Mouse (Mus musculus): ENCODE measurements around the gene Zfp637. TPM values are rescaled to one million over a fixed set of nuclear protein-coding genes. Genes with fewer than 3 reads are reported as not detected.

Zfp637 gene
- polyA plus RNA-seq (2015; fragmentation: Nextera tagmentation; extraction: Ambion mirVana), result 216 and 224 TPM in 2 replicates

DNA sequence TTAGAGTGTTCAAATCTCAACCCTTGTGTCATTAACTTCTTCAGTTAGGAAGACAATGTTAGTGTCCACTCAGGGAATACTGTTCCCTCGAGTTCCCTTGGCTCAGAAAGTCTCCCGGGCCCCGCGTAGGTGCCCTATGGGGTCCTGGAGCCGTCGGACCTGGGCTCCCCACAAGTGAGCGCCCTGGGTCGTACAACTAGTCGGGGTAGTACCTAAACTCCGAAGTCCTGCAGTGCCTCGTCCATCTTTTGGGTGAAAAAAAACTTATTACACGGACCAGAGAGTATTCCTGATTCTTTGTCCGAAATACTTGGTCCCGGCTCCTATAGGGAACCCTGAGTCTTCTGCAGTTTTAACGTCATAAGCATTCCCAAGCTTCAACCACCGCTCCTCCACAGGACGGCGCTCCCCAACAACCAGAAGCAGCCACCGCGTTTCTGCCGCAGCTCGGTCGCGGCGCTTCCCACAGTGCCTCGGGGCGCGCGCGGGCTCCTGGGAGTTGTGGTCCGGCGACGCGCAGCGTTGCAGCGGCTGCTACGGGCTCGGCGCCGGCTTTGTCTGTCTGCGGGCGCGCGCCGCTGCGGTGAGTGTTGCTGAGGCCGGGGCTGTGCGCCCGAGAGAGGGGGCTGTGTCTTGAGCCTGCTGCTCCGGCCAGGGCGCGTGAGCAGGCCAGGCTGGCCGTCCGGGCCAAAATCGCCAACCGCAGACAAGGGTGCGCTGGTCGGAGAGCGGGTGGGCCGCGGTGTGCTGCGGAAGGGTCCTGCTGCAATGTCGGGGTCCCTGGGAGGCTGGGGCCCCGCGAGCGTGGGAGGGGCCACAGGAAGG, at the start of gene Zfp637:
Gene Zfp637 (plus strand): TSS at position 495 of the 825 bp plus-strand sequence.
- Histone ChIP-seq H3K9ac (replicated peaks) (peak within 1 kb of the TSS; percentile 100), H3K4me3 (peak within 1 kb of the TSS; percentile 78), H3K27ac (replicated peaks) (peak within 1 kb of the TSS; percentile 95), H3K27me3 (no peaks in the 10 kb centered on the region), H3K4me2 (replicated peaks) (peak within 1 kb of the TSS; percentile 76), H3K36me3 (peaks cover 30% of the 10 kb centered on the region), H3K4me1 (peaks cover 16% of the 10 kb centered on the region), H3K9me3 (no peaks in the 10 kb centered on the region)
- peak; percentile 98 for ATAC-seq (replicated peaks)
- under 1% methylated on average over 66 of the region's 66 CpGs for WGBS

GRCm38 (mm10) chr6:117795251-117795650, 45.7 kb upstream of the Zfp637 start:
- H3K4me2 ChIP-seq (replicated peaks), result no peak overlapping the region
- H3K27me3 ChIP-seq, result no peaks in the 10 kb centered on the region
- H3K9ac ChIP-seq (replicated peaks), result no peak overlapping the region
- no peaks in the 10 kb centered on the region for H3K4me1 ChIP-seq
- no peak overlapping the region for H3K27ac ChIP-seq (replicated peaks)
- WGBS, result 94% methylated on average over 3 of the region's 3 CpGs
- ATAC-seq (replicated peaks), result no peak
- no peaks in the 10 kb centered on the region for H3K9me3 ChIP-seq
- no peak overlapping the region for H3K4me3 ChIP-seq
- H3K36me3 ChIP-seq, result no peaks in the 10 kb centered on the region

DNA sequence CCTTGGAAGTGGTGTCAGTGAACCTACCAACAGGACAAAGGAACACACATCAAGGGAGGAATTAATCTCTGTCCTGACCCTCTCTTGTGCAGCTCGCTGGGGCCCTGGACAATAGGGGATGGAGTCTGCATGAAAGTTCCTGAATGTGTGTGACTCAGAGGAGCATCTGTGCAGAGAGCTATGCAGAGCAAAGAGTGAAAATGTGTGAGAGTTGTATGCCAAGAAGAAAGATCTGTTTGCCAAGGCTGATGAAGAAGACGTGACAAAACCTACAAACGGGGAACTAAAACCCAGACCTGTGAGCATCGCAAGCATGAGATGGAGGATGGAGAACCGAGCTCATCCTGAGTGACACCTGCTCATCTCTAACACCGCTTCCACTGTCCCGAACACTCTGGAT, 40.2 kb upstream of the Zfp637 start:
- no peaks in the 10 kb centered on the region for H3K9me3 ChIP-seq
- H3K9ac ChIP-seq (replicated peaks), result no peak overlapping the region
- no peak for ATAC-seq (replicated peaks)
- 77% methylated on average over 7 of the region's 7 CpGs for WGBS
- no peak overlapping the region for H3K4me3 ChIP-seq
- no peak overlapping the region for H3K27ac ChIP-seq (replicated peaks)
- H3K36me3 ChIP-seq, result no peaks in the 10 kb centered on the region
- no peak overlapping the region for H3K4me2 ChIP-seq (replicated peaks)
- no peaks in the 10 kb centered on the region for H3K4me1 ChIP-seq
- no peaks in the 10 kb centered on the region for H3K27me3 ChIP-seq

- Histone ChIP-seq H3K27ac (replicated peaks) (no peak overlapping the region), H3K9ac (replicated peaks) (no peak overlapping the region), H3K4me1 (no peaks in the 10 kb centered on the region), H3K4me2 (replicated peaks) (no peak overlapping the region), H3K36me3 (no peaks in the 10 kb centered on the region), H3K27me3 (no peaks in the 10 kb centered on the region), H3K9me3 (no peaks in the 10 kb centered on the region), H3K4me3 (no peak overlapping the region)
- no peak for ATAC-seq (replicated peaks)
- 75% methylated on average over 6 of the region's 6 CpGs for WGBS
Observed at GRCm38 (mm10) chr6:117801801-117802200, 39.2 kb upstream of the Zfp637 start.

- no peak overlapping the region for H3K4me3 ChIP-seq
- H3K4me2 ChIP-seq (replicated peaks), result no peak overlapping the region
- H3K36me3 ChIP-seq, result no peaks in the 10 kb centered on the region
- no peak overlapping the region for H3K9ac ChIP-seq (replicated peaks)
- H3K9me3 ChIP-seq, result no peaks in the 10 kb centered on the region
- no peak for ATAC-seq (replicated peaks)
- no peaks in the 10 kb centered on the region for H3K4me1 ChIP-seq
- H3K27me3 ChIP-seq, result no peaks in the 10 kb centered on the region
- H3K27ac ChIP-seq (replicated peaks), result no peak overlapping the region
- WGBS, result 100% methylated on average over 1 of the region's 1 CpGs
Observed at GRCm38 (mm10) chr6:117807756-117808155, 33.2 kb upstream of the Zfp637 start.

GRCm38 (mm10) chr6:117809816-117810215, 31.2 kb upstream of the Zfp637 start:
- Histone ChIP-seq H3K9me3 (no peaks in the 10 kb centered on the region), H3K4me3 (no peak overlapping the region), H3K36me3 (no peaks in the 10 kb centered on the region), H3K27me3 (no peaks in the 10 kb centered on the region), H3K4me1 (no peaks in the 10 kb centered on the region), H3K9ac (replicated peaks) (no peak overlapping the region), H3K4me2 (replicated peaks) (no peak overlapping the region), H3K27ac (replicated peaks) (no peak overlapping the region)
- 95% methylated on average over 6 of the region's 6 CpGs for WGBS
- ATAC-seq (replicated peaks), result no peak

DNA sequence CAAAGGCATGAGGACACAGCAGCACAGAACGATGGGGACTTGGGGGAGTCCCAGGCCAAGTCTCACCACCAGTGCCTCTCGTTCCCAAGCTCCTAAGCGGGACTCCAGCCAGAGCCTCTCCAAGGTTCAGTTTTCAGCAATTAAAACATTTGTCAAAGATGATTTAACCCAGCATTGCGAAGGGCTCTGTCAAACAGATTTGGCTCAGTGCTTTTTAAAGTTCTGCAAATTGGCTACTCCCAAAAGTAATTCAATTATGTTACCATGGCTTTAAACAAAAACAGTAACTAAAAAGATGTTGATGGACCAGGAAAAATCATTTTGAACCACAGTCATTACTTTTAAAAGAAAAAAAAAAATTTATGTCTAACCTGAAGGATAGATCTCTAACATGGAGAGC, 30.3 kb upstream of the Zfp637 start:
- no peaks in the 10 kb centered on the region for H3K4me1 ChIP-seq
- H3K36me3 ChIP-seq, result no peaks in the 10 kb centered on the region
- no peak overlapping the region for H3K4me2 ChIP-seq (replicated peaks)
- H3K9me3 ChIP-seq, result no peaks in the 10 kb centered on the region
- no peak overlapping the region for H3K4me3 ChIP-seq
- no peak overlapping the region for H3K9ac ChIP-seq (replicated peaks)
- no peaks in the 10 kb centered on the region for H3K27me3 ChIP-seq
- ATAC-seq (replicated peaks), result no peak
- 75% methylated on average over 4 of the region's 4 CpGs for WGBS
- H3K27ac ChIP-seq (replicated peaks), result no peak overlapping the region

DNA sequence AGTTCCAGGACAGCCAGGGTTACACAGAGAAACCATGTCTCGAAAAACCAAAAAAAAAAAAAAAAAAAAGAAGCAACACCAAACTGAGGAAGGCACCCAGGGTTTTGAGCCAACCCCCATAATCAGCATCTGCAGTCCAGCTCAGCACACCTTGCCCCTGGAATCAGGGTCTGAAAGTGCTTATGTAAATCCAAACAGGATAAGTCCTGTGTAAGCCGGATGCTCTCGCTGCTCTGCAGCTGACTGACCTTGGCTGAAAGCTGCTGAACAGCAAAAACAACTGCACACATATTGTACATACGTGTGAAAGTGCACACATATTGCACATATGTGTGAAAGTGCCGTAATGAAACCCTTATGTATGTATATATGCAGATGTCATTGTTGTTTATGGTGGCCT, 29.7 kb upstream of the Zfp637 start:
- H3K9me3 ChIP-seq, result no peaks in the 10 kb centered on the region
- no peak overlapping the region for H3K4me3 ChIP-seq
- no peaks in the 10 kb centered on the region for H3K4me1 ChIP-seq
- no peak overlapping the region for H3K27ac ChIP-seq (replicated peaks)
- H3K9ac ChIP-seq (replicated peaks), result no peak overlapping the region
- no peaks in the 10 kb centered on the region for H3K36me3 ChIP-seq
- WGBS, result 83% methylated on average over 5 of the region's 5 CpGs
- no peak for ATAC-seq (replicated peaks)
- no peaks in the 10 kb centered on the region for H3K27me3 ChIP-seq
- H3K4me2 ChIP-seq (replicated peaks), result no peak overlapping the region

- Histone ChIP-seq H3K4me3 (no peak overlapping the region), H3K27ac (replicated peaks) (no peak overlapping the region), H3K9me3 (no peaks in the 10 kb centered on the region), H3K36me3 (no peaks in the 10 kb centered on the region), H3K9ac (replicated peaks) (no peak overlapping the region), H3K27me3 (no peaks in the 10 kb centered on the region), H3K4me1 (no peaks in the 10 kb centered on the region), H3K4me2 (replicated peaks) (no peak overlapping the region)
- ATAC-seq (replicated peaks), result no peak
Observed at GRCm38 (mm10) chr6:117814681-117815080, 26.3 kb upstream of the Zfp637 start.

DNA sequence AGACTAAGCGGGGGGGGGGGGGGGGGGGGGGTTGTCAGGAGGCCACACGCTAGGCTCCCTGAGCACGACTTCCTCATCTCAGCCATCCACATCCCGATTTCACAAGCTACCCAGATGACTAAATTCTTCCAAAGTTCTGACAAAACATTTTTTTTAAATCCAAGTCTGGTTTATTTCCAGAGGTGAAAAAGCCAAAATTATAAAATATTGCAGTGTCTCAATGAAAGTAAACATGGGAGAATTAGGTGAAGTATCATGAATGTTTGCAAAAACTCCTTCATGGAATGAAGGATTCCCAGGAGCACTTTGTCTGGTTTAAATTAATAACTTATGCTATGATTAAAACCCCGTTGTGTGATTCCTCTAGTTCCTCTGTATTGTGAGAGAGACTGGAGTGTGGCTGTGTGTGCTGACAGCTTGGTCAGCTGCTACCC, 23.9 kb upstream of the Zfp637 start:
- ATAC-seq (replicated peaks), result no peak
- Histone ChIP-seq H3K9ac (replicated peaks) (no peak overlapping the region), H3K4me3 (no peak overlapping the region), H3K27me3 (no peaks in the 10 kb centered on the region), H3K27ac (replicated peaks) (no peak overlapping the region), H3K4me1 (no peaks in the 10 kb centered on the region), H3K9me3 (no peaks in the 10 kb centered on the region), H3K36me3 (no peaks in the 10 kb centered on the region), H3K4me2 (replicated peaks) (no peak overlapping the region)
- 88% methylated on average over 5 of the region's 5 CpGs for WGBS

GRCm38 (mm10) chr6:117820327-117820726, 20.7 kb upstream of the Zfp637 start:
- Histone ChIP-seq H3K36me3 (no peaks in the 10 kb centered on the region), H3K9me3 (no peaks in the 10 kb centered on the region), H3K4me1 (no peaks in the 10 kb centered on the region), H3K4me3 (no peak overlapping the region), H3K9ac (replicated peaks) (no peak overlapping the region), H3K27me3 (no peaks in the 10 kb centered on the region), H3K4me2 (replicated peaks) (no peak overlapping the region), H3K27ac (replicated peaks) (no peak overlapping the region)
- 82% methylated on average over 14 of the region's 14 CpGs for WGBS
- no peak for ATAC-seq (replicated peaks)

DNA sequence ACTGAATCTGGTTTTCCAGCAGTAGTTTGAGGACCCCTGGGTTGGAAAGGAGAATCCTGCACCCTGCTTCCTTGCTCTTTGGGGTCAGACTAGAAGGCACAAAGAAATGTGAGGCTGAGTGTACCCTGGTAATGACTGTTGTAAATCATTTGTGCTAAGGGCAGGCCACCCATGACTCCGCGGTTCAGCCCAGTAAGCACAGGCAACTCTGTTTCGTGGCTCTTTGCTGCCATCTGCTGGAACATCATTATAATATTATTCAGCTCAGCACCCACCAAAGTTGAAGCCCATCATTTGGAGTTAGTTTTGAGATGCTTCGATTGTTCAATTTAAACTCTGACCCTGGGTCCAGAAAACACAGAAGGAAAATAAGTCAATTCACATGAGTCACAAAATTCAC, 15.6 kb upstream of the Zfp637 start:
- no peak overlapping the region for H3K9ac ChIP-seq (replicated peaks)
- H3K36me3 ChIP-seq, result no peaks in the 10 kb centered on the region
- no peaks in the 10 kb centered on the region for H3K9me3 ChIP-seq
- H3K27ac ChIP-seq (replicated peaks), result no peak overlapping the region
- H3K4me1 ChIP-seq, result no peaks in the 10 kb centered on the region
- no peaks in the 10 kb centered on the region for H3K27me3 ChIP-seq
- 20% methylated on average over 4 of the region's 4 CpGs for whole genome bisulfite sequencing
- ATAC-seq (replicated peaks), result peak; percentile 74
- H3K4me2 ChIP-seq (replicated peaks), result no peak overlapping the region
- no peak overlapping the region for H3K4me3 ChIP-seq

DNA sequence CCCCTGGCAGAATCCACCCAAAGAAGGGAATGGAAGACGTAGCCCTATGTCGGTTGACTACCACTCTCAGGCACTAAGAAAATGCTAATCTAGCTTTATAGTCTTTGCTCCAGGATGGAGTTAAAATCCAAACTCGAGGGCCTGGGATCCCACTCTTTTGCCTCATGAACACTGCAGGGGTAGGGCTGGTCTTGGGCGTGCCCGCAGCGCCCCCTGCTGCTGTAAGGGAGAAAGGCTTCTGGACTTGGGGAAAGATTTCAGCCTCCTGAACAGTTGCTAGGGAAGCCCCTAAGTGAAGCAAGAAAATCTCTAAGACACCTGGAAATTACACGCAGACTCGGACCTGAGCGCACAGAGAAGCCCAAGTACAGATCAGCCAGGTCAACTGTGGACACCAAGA, 12.7 kb upstream of the Zfp637 start:
- Histone ChIP-seq H3K4me2 (replicated peaks) (no peak overlapping the region), H3K4me3 (no peak overlapping the region), H3K27me3 (no peaks in the 10 kb centered on the region), H3K4me1 (no peaks in the 10 kb centered on the region), H3K9ac (replicated peaks) (no peak overlapping the region), H3K27ac (replicated peaks) (no peak overlapping the region), H3K9me3 (no peaks in the 10 kb centered on the region), H3K36me3 (no peaks in the 10 kb centered on the region)
- ATAC-seq (replicated peaks), result 0 out of 2 replicates have a peak, but pooled peaks have one; percentile 35
- WGBS, result 11% methylated on average over 9 of the region's 9 CpGs

All from forebrain, embryonic 15.5 days (tissue).